Mouse (Mus musculus) liver, embryonic 14.5 days (tissue): ENCODE measurements at regions not wholly inside any gene's neighbourhood (a gene's known extent, or its start where the extent isn't known, plus 50 kb on each side); places are given as distances from the start of the nearest gene placed in this dataset.
"Not testable (repeated sequence)": the region's sequence is repeated elsewhere in the genome, so short reads cannot be mapped to it uniquely, and the experiment has no call there.

Experiments used
- CTCF ChIP-seq: IDR thresholded peaks from 2 replicates; pipeline ENCODE4 v1.5.1; 2016; ENCODE audit warnings: antibody characterized with exemption, low read depth, control low read depth
- EP300 ChIP-seq: IDR thresholded peaks from 2 replicates; pipeline ENCODE4 v1.6.1; 2016; ENCODE audit warnings: antibody characterized with exemption, low read depth

- not testable (repeated sequence) for TF ChIP-seq CTCF, EP300
Measured at GRCm38 (mm10) chr10:19514366-19514765, 77.4 kb upstream of the Ifngr1 start.
